Mouse (Mus musculus) CD4-positive helper T cell, adult 2 months (primary cell): ENCODE results near the gene Zfp57.
"Not testable (repeated sequence)": the region's sequence is repeated elsewhere in the genome, so short reads cannot be mapped to it uniquely, and the experiment has no call there.

Experiments
- DNase-seq: peaks from one replicate; pipeline ENCODE4 v3.0.0-alpha.2; 2012; ENCODE audit warnings: low read depth, missing footprints, low spot score

Gene Zfp57

DNA sequence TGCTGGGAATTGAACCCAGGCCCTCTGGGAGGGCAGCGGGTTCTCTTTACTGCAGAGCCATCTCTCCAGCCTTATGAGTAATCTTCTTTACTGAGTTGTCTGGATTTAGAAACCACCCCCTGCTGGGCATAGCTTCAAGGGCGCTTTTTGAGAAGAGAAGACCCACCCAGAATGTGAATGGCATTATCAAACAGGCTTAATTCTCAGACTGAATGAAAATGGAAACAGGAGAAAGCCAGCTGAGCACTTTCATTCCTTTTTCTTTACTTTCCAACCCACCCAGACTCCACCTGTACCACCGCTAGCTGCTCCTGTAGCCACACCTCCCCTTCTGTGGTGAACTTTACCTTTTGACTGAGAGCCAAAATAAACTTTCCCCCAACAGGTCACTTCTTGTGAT is 5.5 kb upstream of the Zfp57 start:
- DNase-seq, result no peak

GRCm38 (mm10) chr17:36997033-36997735 is 3.8 kb upstream of the Zfp57 start:
- peak; percentile 52 for DNase-seq

DNA sequence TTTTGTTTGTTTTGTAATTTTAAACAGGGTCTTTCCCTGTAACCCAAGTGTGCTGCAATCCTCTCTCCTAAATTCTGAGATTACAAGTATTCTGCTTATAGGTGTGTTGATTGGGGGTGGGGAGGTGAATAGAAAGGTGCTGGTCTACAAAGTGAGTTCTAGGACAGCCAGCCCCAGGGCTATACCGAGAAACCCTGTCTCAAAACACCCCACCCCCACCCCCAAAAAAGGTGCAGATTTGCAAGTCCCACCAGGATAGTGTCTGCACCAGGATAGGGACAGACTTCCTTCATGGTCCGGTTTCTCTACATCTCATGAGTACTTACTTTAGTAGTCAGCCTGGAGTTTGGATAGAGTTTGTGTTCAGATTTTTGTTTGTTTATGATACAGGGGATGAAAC is 2.5 kb upstream of the Zfp57 start:
- DNase-seq, result no peak

DNA sequence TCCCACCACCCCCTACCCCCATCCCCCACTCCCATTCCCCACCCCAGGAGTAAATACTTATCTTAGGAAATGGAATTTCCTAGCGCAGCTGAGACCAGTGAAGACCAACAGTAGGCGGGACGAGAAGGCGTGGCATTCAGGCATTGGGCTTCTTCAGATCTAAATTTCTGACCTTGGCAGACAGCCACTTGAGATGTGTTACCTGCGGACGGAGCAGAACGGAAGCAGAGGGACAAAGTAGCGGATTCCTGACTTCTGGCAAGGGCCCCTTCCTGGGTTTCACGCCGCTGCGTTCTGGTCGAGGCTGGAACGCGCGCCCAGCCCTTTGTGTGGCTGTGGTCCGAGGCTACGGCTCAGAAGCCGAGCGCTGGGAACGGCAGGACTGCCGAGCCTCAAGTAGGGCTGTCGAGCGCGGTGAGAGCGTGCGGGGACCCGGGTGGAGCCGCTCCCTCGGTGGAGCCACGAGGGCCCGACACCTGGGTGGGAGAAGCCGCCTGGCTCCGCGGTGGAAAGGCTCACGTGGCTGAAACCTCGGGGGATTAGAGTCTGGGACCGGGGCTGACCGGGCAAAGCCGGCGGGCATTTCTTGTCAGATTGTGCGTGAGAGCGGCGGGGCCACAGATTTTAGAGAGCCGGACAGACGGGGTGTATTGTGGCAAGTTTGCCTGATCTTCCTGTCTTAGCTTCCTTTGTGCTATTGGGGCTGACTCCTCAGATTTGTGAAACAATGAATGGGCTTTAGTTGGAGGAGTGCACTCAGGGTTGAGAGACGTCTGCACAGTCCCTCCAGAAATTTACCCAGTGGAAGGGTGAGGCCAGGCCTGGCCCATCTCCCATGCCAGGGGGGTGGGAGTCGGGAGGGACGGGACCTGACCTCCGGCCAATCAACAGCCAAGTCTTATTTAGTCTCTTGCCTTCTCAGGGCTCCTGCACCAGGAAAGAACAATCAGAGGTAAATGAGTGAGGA is 1.7 kb downstream of the Zfp57 start:
- DNase-seq, result no peak

GRCm38 (mm10) chr17:37003366-37003765 is 2.4 kb downstream of the Zfp57 start:
- no peak for DNase-seq

DNA sequence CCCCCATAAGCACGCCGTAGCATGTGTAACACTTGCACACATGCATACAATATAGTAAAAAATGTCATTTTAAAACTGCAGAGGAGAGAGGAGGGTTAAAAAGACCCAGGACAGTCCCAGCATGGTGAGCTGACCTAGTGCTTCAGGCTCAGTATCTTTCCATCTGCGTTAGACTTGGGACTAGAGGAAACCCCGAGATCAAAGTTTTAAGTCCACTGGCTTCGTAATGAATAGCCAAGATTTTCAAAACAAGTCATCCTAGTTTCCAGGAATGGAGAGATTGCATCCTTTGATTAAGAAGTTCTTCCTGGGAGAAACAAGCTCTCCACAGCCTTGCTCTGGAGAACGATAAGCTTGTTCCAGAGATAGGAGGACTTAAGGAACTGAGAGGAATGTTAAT is 7.2 kb downstream of the Zfp57 start:
- no peak for DNase-seq

GRCm38 (mm10) chr17:37009460-37010042 is 8.6 kb downstream of the Zfp57 start:
- peak; percentile 32 for DNase-seq

DNA sequence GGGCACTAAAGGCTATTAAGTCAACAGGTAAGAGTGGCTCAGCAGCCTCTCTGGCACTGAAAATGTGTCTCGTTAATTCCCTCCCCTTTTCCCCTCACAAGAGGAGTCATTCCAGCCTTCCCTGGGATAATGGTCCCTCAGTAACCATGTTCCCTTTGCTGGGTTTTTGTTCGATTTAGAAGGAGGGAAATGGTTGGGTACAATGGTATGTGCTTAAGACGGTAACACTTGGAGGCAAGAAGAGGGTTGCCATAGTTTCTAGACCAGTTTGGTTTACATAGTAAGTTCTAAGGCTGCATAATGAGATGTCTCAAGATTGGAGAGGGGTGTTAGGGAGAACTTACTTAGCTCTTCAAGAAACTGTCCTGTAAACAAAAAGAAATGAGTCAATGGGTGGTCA is 10.8 kb downstream of the Zfp57 start:
- DNase-seq, result no peak

DNA sequence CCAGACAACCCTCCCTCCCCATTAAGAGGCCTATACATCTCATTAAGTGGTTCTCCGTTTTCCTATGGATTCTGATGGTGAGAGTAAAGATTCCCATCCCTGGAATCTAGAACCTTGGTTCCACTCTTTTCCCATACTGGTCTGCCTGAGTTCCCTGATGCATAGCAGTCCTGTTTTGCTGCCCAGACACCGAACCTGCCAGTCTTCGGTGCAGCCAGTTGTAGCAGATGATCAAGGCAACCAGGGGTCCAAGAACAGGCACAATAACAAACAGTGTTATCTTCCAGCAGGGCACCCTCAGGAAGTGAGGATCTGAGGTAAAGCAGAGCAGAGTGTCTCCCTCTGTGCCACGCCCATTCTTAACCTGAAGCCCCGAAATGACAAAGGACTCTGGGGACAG is 11.2 kb downstream of the Zfp57 start:
- DNase-seq, result no peak

DNA sequence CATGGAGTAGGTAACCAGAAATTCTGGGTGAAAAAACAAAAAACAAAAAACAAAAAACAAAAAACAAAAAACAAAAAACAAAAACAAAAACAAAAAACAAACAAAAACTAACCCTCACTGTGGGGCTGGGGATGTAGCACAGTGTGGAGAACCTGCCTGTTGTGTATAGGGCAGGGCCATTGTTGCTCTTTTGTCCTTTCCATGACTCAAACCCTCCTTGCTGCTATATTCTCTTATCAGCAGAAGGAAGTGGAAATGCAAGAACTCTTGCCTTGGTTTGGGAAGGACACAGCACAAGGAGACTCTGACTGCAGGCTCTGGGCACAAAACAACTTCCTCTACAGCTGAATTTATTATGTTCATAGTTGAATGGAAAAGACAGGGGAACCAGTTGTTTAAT is 15.4 kb downstream of the Zfp57 start:
- DNase-seq, result no peak

DNA sequence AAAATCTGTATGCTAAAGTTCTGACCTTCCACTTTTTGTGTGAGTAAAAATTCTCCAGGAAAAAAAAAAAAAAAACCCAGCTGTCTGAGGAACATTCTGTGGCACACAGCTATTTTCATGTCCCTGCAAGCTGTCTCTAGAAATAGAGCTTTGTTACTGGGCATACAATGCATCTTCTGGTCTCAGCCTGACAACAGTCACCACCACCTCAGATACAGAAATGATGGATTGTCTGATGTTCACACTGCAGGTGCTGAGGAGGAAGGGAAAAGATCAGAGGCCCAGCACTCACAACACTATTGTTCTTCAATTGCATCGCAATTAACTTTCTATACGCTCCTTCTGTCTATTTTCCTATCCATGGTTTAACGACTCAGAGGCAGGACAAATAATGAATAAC is 17.4 kb downstream of the Zfp57 start:
- DNase-seq, result no peak

- DNase-seq, result not testable (repeated sequence)
Observed at GRCm38 (mm10) chr17:37019242-37019641, 18.3 kb downstream of the Zfp57 start.

DNA sequence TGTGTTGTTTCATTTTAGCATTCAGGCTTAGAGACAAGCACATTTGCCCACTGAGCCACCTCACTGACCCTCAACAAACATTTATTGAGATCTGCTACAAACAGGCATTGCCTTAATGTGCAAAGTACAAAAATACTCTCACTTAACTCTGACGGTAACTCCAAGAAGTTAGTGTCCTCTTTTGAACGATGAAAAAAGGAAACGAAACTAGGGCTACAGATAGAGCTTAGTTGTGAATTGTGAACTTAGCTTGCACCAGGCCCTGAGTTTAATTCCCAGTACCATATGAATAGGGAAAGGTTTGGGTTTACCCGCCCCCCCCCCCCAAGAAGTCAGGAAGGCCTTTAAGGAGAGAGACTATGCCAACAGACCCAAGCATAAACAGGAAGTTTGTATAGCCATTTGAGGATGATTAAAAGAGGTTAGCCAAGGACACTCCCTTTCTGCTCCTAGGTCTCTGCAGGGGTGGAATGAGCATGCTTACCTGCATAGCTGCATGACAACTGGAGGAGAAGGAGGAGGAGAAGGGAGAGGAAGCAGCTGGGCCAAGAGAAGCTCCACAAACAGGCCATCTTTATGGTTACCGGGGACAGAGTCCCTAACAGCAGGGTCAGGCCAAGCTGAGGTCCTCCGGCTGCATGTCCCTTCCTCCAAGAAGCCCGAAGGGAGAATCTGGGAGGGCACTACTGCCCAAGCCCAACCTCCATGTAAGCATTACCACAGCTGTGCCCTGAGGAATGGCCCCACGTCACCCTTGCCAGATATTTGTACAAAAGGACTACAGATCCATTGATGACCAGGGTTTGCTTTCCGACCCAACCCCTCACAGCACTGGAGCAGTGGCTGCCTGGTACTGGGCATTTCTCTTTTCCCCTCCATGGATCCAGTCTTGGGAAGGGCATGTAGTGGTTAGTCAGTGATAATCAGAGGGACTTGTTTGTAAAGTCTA is 21.9 kb downstream of the Zfp57 start, which contains the start of gene Mog:
Mog (minus strand) TSS at position 771 of the 949 bp plus-strand sequence.
- no peak for DNase-seq

- DNase-seq, result no peak
Observed at GRCm38 (mm10) chr17:37026425-37026824, 25.5 kb downstream of the Zfp57 start.

GRCm38 (mm10) chr17:37027486-37027885 is 26.5 kb downstream of the Zfp57 start:
- DNase-seq, result no peak

GRCm38 (mm10) chr17:37028212-37028611 is 27.2 kb downstream of the Zfp57 start:
- DNase-seq, result no peak

- peak; percentile 76 for DNase-seq
Observed at GRCm38 (mm10) chr17:37028683-37029120, 27.7 kb downstream of the Zfp57 start.

- no peak for DNase-seq
Observed at GRCm38 (mm10) chr17:37029162-37029561, 28.2 kb downstream of the Zfp57 start.

DNA sequence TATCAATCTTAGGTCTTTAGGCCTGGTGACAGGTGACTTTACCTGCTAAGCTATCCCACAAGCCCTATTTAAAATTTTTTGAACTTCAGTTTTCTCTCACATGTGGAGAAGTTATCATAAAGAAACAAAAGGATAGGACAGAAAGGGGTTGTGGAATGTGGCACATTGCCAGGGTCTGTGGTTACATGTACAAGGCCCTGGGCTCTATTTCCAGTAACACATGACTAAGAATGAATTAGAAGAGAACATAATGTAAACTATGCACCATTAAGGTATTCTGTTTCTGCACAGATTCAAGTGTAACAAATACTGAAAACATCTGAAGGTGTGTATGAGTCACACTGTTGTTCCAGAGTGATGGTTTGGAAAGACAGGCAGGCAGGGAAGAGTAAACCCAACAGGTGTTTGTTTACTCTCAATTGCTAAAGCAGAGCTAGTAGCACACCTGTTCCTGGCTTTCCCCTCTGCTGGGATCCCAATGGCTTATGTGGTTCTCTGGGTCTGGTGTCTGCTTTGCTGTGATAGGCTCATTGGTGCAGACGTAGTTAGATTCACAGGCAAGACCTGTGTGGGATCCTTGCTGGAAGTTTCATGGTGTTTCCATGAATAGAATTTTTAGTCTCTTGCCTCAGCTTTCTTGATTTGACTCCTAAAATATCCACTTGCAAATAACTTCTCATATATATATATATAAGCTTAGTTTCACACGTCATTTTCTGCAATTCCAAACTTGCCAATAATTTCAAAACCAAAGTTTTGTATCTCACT is 38.3 kb downstream of the Zfp57 start:
- no peak for DNase-seq

DNA sequence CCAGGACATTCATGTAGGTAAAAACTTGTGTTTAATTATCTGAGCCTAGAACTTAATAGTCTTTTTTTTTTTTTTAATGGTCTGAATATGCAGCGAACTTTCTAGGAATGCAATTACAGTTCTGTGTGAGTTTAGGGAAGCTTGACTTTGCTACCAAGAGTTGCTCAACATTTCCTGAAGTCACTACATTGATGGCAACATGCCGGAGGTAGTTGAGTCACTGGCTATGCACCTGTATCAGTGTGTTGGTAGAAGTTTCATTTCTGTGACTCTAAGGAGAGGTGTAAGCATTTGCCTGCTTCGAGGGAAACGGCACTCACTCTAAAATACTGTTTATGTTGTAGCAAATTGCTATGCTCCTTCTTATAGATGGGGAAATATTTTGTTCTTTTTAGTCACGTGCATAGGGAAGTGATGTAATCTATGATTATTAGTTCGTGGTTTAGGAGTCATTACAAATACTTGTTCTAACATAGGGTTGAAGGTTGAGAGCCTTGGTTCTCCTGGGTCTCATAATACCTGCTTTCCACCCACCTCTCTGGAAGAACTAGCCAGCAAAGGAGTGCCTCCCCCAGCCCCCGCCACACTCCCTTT is 43.8 kb downstream of the Zfp57 start:
- no peak for DNase-seq
